Mouse (Mus musculus) heart, embryonic 11.5 days (tissue): ENCODE results near the gene Zfand2a. TPM values are rescaled to one million over a fixed set of nuclear protein-coding genes. Genes with fewer than 3 reads are reported as not detected.

Experiments used
- ATAC-seq: fragments of 200-750 bp; cut with Nextera tagmentation; replicated peaks from 2 replicates; pipeline ENCODE4 v1.8.0; 2017; ENCODE audit warnings: moderate library complexity; ENCODE audit not compliant: insufficient number of reproducible peaks, low FRiP score, low TSS enrichment
- H3K27ac ChIP-seq: fragments of 300-500 bp; sonication (generic); 2 replicates; pipeline ENCODE4 v1.5.1; 2014; ENCODE audit warnings: mild to moderate bottlenecking, low read depth, low read length
- H3K27me3 ChIP-seq: fragments of 300-500 bp; sonication (generic); 2 replicates; pipeline ENCODE4 v1.6.1; 2014; ENCODE audit warnings: mild to moderate bottlenecking, low read length, mixed read lengths; ENCODE audit not compliant: control insufficient read depth, insufficient read depth
- H3K36me3 ChIP-seq: fragments of 300-500 bp; sonication (generic); 2 replicates; pipeline ENCODE4 v1.6.1; 2014; ENCODE audit warnings: mild to moderate bottlenecking, low read length, moderate library complexity, mixed read lengths; ENCODE audit not compliant: control insufficient read depth, insufficient read depth
- H3K4me1 ChIP-seq: fragments of 300-500 bp; sonication (generic); 2 replicates; pipeline ENCODE4 v1.6.1; 2014; ENCODE audit warnings: low read length; ENCODE audit not compliant: control insufficient read depth, insufficient read depth
- H3K4me2 ChIP-seq: fragments of 300-500 bp; sonication (generic); 2 replicates; pipeline ENCODE4 v1.6.1; 2014; ENCODE audit warnings: mild to moderate bottlenecking, moderate library complexity
- H3K4me3 ChIP-seq: fragments of 300-500 bp; sonication (generic); 2 replicates; pipeline ENCODE4 v1.5.1; 2014; ENCODE audit warnings: low read depth, low read length
- H3K9ac ChIP-seq: fragments of 300-500 bp; sonication (generic); 2 replicates; pipeline ENCODE4 v1.6.1; 2014; ENCODE audit warnings: mild to moderate bottlenecking, low read depth, low read length, moderate library complexity
- H3K9me3 ChIP-seq: fragments of 300-500 bp; sonication (generic); replicated peaks from 2 replicates; pipeline ENCODE4 v1.6.1; 2016; ENCODE audit warnings: low read length; ENCODE audit not compliant: control insufficient read depth
- WGBS: fragments of 180-500 bp; shearing (Covaris S2); extraction: QIAGEN DNeasy Blood & Tissue Kit; methylation state at CpG from one replicate; pipeline ENCODE4 v1.1.7; 2014; ENCODE audit not compliant: insufficient replicate concordance; 5-methylcytosine and 5-hydroxymethylcytosine counted together
- polyA plus RNA-seq: library from polyadenylated mRNA; unstranded; fragments of >200 nt; fragmentation: Nextera tagmentation; extraction: Ambion mirVana; gene quantifications from 2 replicates; pipeline ENCODE4 v1.2.1, GENCODE M21; 2014

Zfand2a gene
- polyA plus RNA-seq, 1 experiment from 2014 or later: 6.3 TPM

- no peak for ATAC-seq
- WGBS: 5% methylated on average over 12 of the region's 14 CpGs
- H3K9ac ChIP-seq: no peak overlapping the region
Measured at GRCm38 (mm10) chr5:139505073-139505606, 20.8 kb upstream of the Zfand2a start.

GRCm38 (mm10) chr5:139502281-139502680 lies 17.9 kb upstream of the Zfand2a start:
- WGBS: 77% methylated on average over 14 of the region's 14 CpGs
- H3K27me3 ChIP-seq: peaks cover 25% of the 10 kb centered on the region
- no peak overlapping the region for H3K9ac ChIP-seq
- no peak for ATAC-seq
- H3K36me3 ChIP-seq: no peaks in the 10 kb centered on the region
- H3K4me2 ChIP-seq: no peak overlapping the region
- H3K27ac ChIP-seq: no peak overlapping the region
- H3K4me3 ChIP-seq: no peak overlapping the region
- H3K4me1 ChIP-seq: no peaks in the 10 kb centered on the region
- no peaks in the 10 kb centered on the region for H3K9me3 ChIP-seq

More at GRCm38 (mm10) chr5:139505073-139505606, 20.8 kb upstream of the Zfand2a start:
- Histone ChIP-seq H3K4me3 (no peak overlapping the region), H3K4me1 (no peaks in the 10 kb centered on the region), H3K27ac (no peak overlapping the region), H3K27me3 (peaks cover 29% of the 10 kb centered on the region), H3K36me3 (no peaks in the 10 kb centered on the region), H3K4me2 (no peak overlapping the region), H3K9me3 (no peaks in the 10 kb centered on the region)

GRCm38 (mm10) chr5:139498791-139499190 lies 14.4 kb upstream of the Zfand2a start:
- 43% methylated on average over 5 of the region's 5 CpGs for WGBS
- ATAC-seq: no peak
- Histone ChIP-seq H3K9me3 (no peaks in the 10 kb centered on the region), H3K9ac (no peak overlapping the region), H3K27ac (no peak overlapping the region), H3K27me3 (peaks cover 32% of the 10 kb centered on the region), H3K4me2 (no peak overlapping the region), H3K4me1 (no peaks in the 10 kb centered on the region), H3K4me3 (no peak overlapping the region), H3K36me3 (no peaks in the 10 kb centered on the region)

GRCm38 (mm10) chr5:139496939-139497338 lies 12.6 kb upstream of the Zfand2a start:
- no peaks in the 10 kb centered on the region for H3K4me1 ChIP-seq
- no peak for ATAC-seq
- H3K9me3 ChIP-seq: no peaks in the 10 kb centered on the region
- no peak overlapping the region for H3K4me3 ChIP-seq
- peaks cover 30% of the 10 kb centered on the region for H3K27me3 ChIP-seq
- H3K4me2 ChIP-seq: no peak overlapping the region
- no peaks in the 10 kb centered on the region for H3K36me3 ChIP-seq
- no peak overlapping the region for H3K27ac ChIP-seq
- WGBS: 49% methylated on average over 5 of the region's 5 CpGs
- no peak overlapping the region for H3K9ac ChIP-seq

- Histone ChIP-seq H3K4me1 (no peaks in the 10 kb centered on the region), H3K9ac (no peak overlapping the region), H3K27me3 (peaks cover 23% of the 10 kb centered on the region), H3K36me3 (no peaks in the 10 kb centered on the region), H3K4me2 (peak overlapping the region; percentile 4), H3K4me3 (no peak overlapping the region), H3K9me3 (no peaks in the 10 kb centered on the region), H3K27ac (no peak overlapping the region)
- no peak for ATAC-seq
- WGBS: 31% methylated on average over 21 of the region's 22 CpGs
Measured at GRCm38 (mm10) chr5:139495019-139495669, 10.8 kb upstream of the Zfand2a start.

GRCm38 (mm10) chr5:139493690-139494089 lies 9.3 kb upstream of the Zfand2a start:
- Histone ChIP-seq H3K36me3 (no peaks in the 10 kb centered on the region), H3K4me1 (no peaks in the 10 kb centered on the region), H3K4me2 (no peak overlapping the region), H3K27me3 (peaks cover 20% of the 10 kb centered on the region), H3K4me3 (no peak overlapping the region), H3K9me3 (no peaks in the 10 kb centered on the region), H3K9ac (no peak overlapping the region), H3K27ac (no peak overlapping the region)
- ATAC-seq: no peak
- 49% methylated on average over 5 of the region's 5 CpGs for WGBS

- no peak overlapping the region for H3K9ac ChIP-seq
- H3K4me3 ChIP-seq: no peak overlapping the region
- H3K27ac ChIP-seq: no peak overlapping the region
- H3K9me3 ChIP-seq: no peaks in the 10 kb centered on the region
- no peak overlapping the region for H3K4me2 ChIP-seq
- H3K4me1 ChIP-seq: no peaks in the 10 kb centered on the region
- H3K36me3 ChIP-seq: no peaks in the 10 kb centered on the region
- peaks cover 17% of the 10 kb centered on the region for H3K27me3 ChIP-seq
- 51% methylated on average over 8 of the region's 8 CpGs for WGBS
- no peak for ATAC-seq
Measured at GRCm38 (mm10) chr5:139491348-139491747, 7.0 kb upstream of the Zfand2a start.

- Histone ChIP-seq H3K27ac (no peak overlapping the region), H3K27me3 (peaks cover 11% of the 10 kb centered on the region), H3K9ac (no peak overlapping the region), H3K4me2 (no peak overlapping the region), H3K4me3 (no peak overlapping the region), H3K4me1 (no peaks in the 10 kb centered on the region), H3K9me3 (no peaks in the 10 kb centered on the region), H3K36me3 (no peaks in the 10 kb centered on the region)
- no peak for ATAC-seq
- 83% methylated on average over 11 of the region's 11 CpGs for WGBS
Measured at GRCm38 (mm10) chr5:139490131-139490530, 5.8 kb upstream of the Zfand2a start.
